8 mouse cellular contexts compared by ENCODE assay signal in genomic region chrX:20687519-20688067, GRCm38 (mm10). TPM values are rescaled to one million over a fixed set of nuclear protein-coding genes. Genes with fewer than 3 reads are reported as not detected.
DNase-seq lines count a peak whose midpoint lies in the region; ATAC-seq and TF ChIP-seq lines count a peak whose summit lies in the region.

Gene Cdk16, plus strand, starts transcription at chrX:20687954.

- no peak for TF ChIP-seq CTCF in midbrain, postnatal 0 days (IDR thresholded peaks at IDR 0.05)

- H3K4me3 ChIP-seq in embryonic facial prominence, embryonic 12.5 days: peak within 1 kb of the TSS; percentile 63
- H3K4me3 ChIP-seq in limb, embryonic 14.5 days (replicated peaks; ENCODE audit: low read length): peak within 1 kb of the TSS; percentile 58
- H3K4me3 ChIP-seq in midbrain, postnatal 0 days (ENCODE audit: low read depth, low read length): peak within 1 kb of the TSS; percentile 61

- DNase-seq in 3134 (ENCODE audit: extremely low read depth, insufficient read length, low spot score): peak; percentile 79
- DNase-seq in adrenal gland, postnatal 25 days: peak; percentile 72
- DNase-seq in heart, adult 11 months: peak; percentile 99
- peak; percentile 95 for DNase-seq in kidney, adult 9 months
- DNase-seq in limb, embryonic 14.5 days (ENCODE audit: low spot score): peak; percentile 93
- peak; percentile 94 for DNase-seq in midbrain, postnatal 0 days (ENCODE audit: low spot score)
- peak; percentile 52 to 67 for DNase-seq in spleen, postnatal 14 days (ENCODE audit: low spot score in 2 of 2)

- peak; percentile 55; the same call in 1 of the 2 replicates for TF ChIP-seq POLR2A in limb, embryonic 14.5 days (IDR thresholded peaks at IDR 0.05; ENCODE audit: borderline replicate concordance, extremely low read depth, insufficient read depth, insufficient read length)

- H3K9me3 ChIP-seq in embryonic facial prominence, embryonic 12.5 days: no peaks in the 10 kb centered on the region
- H3K9me3 ChIP-seq in limb, embryonic 14.5 days (ENCODE audit: control insufficient read depth, low read length): no peaks in the 10 kb centered on the region
- no peaks in the 10 kb centered on the region for H3K9me3 ChIP-seq in midbrain, postnatal 0 days (ENCODE audit: low read length)

- H3K36me3 ChIP-seq in embryonic facial prominence, embryonic 12.5 days: peaks cover 7% of the 10 kb centered on the region
- peaks cover under 1% of the 10 kb centered on the region; the same call in 1 of the 2 replicates for H3K36me3 ChIP-seq in limb, embryonic 14.5 days (ENCODE audit: control insufficient read depth, insufficient read depth, low read length)
- H3K36me3 ChIP-seq in midbrain, postnatal 0 days (ENCODE audit: insufficient read depth, low read length): peaks cover 2% of the 10 kb centered on the region; the same call in 1 of the 2 replicates

- 0 out of 2 replicates have a peak, but pooled peaks cover 4% of the 10 kb centered on the region for H3K4me1 ChIP-seq in embryonic facial prominence, embryonic 12.5 days
- no peaks in the 10 kb centered on the region for H3K4me1 ChIP-seq in limb, embryonic 14.5 days (ENCODE audit: control insufficient read depth, insufficient read depth, low read length)
- H3K4me1 ChIP-seq in midbrain, postnatal 0 days (ENCODE audit: insufficient read depth, low read length): 0 out of 2 replicates have a peak, but pooled peaks cover 3% of the 10 kb centered on the region

- peak within 1 kb of the TSS; percentile 72 for H3K9ac ChIP-seq in embryonic facial prominence, embryonic 12.5 days
- H3K9ac ChIP-seq in limb, embryonic 14.5 days (ENCODE audit: low read depth, low read length, severe bottlenecking): peak within 1 kb of the TSS; percentile 78
- H3K9ac ChIP-seq in midbrain, postnatal 0 days (replicated peaks; ENCODE audit: low read length, poor library complexity, severe bottlenecking): peak within 1 kb of the TSS; percentile 78

- WGBS in embryonic facial prominence, embryonic 12.5 days: 15% methylated on average over 16 of the region's 16 CpGs
- WGBS in limb, embryonic 14.5 days: 21% methylated on average over 16 of the region's 16 CpGs
- WGBS in midbrain, postnatal 0 days: 21% methylated on average over 16 of the region's 16 CpGs

- peak within 1 kb of the TSS; percentile 96 for H3K27ac ChIP-seq in embryonic facial prominence, embryonic 12.5 days
- H3K27ac ChIP-seq in limb, embryonic 14.5 days (replicated peaks; ENCODE audit: low read depth, low read length): peak within 1 kb of the TSS; percentile 91
- peak within 1 kb of the TSS; percentile 94 for H3K27ac ChIP-seq in midbrain, postnatal 0 days (ENCODE audit: low read depth, low read length)

- H3K27me3 ChIP-seq in embryonic facial prominence, embryonic 12.5 days: no peaks in the 10 kb centered on the region
- H3K27me3 ChIP-seq in limb, embryonic 14.5 days (ENCODE audit: control insufficient read depth, insufficient read depth, low read length): no peaks in the 10 kb centered on the region
- no peaks in the 10 kb centered on the region for H3K27me3 ChIP-seq in midbrain, postnatal 0 days (ENCODE audit: insufficient read depth, low read length)

- ATAC-seq in embryonic facial prominence, embryonic 12.5 days (ENCODE audit: insufficient number of reproducible peaks, insufficient read depth, low FRiP score, low TSS enrichment): peak; percentile 90
- peak; percentile 93 for ATAC-seq in limb, embryonic 14.5 days (ENCODE audit: low FRiP score, low read depth)
- ATAC-seq in midbrain, postnatal 0 days (ENCODE audit: low FRiP score): peak; percentile 92

- peak within 1 kb of the TSS; percentile 53 for H3K4me2 ChIP-seq in embryonic facial prominence, embryonic 12.5 days (replicated peaks)
- H3K4me2 ChIP-seq in limb, embryonic 14.5 days (replicated peaks; ENCODE audit: low read depth, low read length, severe bottlenecking): peak within 1 kb of the TSS; percentile 56
- peak within 1 kb of the TSS; percentile 58 for H3K4me2 ChIP-seq in midbrain, postnatal 0 days (ENCODE audit: low read depth, low read length, poor library complexity, severe bottlenecking)

RNA-seq across cellular contexts. Expression of gene Cdk16, which starts in this region (rescaled TPM):
- 178 and 179 TPM in 2 replicates for total RNA-seq in adrenal gland, postnatal 25 days (2021)
- 139 and 145 TPM in 2 replicates for polyA plus RNA-seq in embryonic facial prominence, embryonic 12.5 days (2016; fragmentation: Nextera tagmentation; extraction: Ambion mirVana)
- polyA plus RNA-seq in limb, embryonic 14.5 days (2012; rRNA removed): 256 and 298 TPM in 2 replicates
- polyA plus RNA-seq in limb, embryonic 14.5 days (2014; fragmentation: Nextera tagmentation; extraction: Ambion mirVana): 102 and 109 TPM in 2 replicates
- total RNA-seq in midbrain, postnatal 0 days (2014; rRNA removed): 217 and 218 TPM in 2 replicates
- polyA plus RNA-seq in midbrain, postnatal 0 days (2015; fragmentation: Nextera tagmentation; extraction: Ambion mirVana): 171 and 173 TPM in 2 replicates

Comparison
In these comparisons a context has a peak if more than half of its experiments do, and no peak if none do; other contexts are left out.
1. Peak in every context shown above with its lines: DNase-seq, ATAC-seq, H3K4me3 ChIP-seq and H3K27ac ChIP-seq.